Mouse (Mus musculus): ENCODE data around the gene Angpt4. TPM values are rescaled to one million over a fixed set of nuclear protein-coding genes. Genes with fewer than 3 reads are reported as not detected.

Angpt4 gene
- polyA plus RNA-seq, 1 experiment from 2014 or later: 0.06 TPM

DNA sequence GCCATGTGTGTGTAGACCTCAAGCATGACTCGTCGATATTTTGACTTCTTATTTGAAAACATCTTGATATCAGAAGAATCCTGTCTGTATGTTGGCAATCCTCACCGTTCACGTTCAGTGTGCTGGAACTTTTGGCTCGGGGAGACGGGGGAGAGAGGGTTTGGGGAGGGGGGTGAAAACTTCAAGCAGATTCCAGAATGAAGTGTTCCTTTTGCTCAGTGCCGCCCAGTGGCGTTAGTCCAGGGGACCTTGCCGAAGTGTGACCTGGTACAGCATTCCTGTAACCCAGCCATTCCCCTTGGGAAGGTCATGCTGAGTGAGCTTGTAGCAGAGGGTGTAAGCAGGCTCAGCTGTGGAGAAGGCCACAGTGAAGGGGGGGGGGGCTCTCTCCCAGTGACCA, 8.1 kb downstream of the Angpt4 start:
- no peak for DNase-seq (ENCODE audit: low spot score)

DNA sequence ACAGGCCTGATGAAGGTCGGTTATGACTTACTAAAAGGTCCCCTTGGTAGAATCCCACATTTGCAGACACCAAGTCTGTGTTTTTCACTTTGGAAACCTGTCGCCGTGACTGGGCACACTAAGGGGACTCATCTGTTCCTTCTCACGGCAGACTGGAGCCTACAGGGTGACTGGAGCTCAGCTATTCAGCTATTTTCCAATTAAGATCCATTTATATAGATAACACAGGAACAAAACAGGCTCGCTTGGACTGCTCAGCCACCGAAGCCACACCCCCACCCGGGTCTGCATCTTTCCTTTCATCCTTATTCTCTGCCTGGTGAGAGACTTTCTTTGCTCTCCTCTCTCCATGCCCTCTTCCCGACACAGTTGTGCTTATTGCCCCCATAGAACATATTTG, 10.1 kb downstream of the Angpt4 start:
- no peak for DNase-seq (ENCODE audit: low spot score)
- Histone ChIP-seq H3K4me1 (peaks cover 35% of the 10 kb centered on the region), H3K36me3 (no peaks in the 10 kb centered on the region), H3K27me3 (ENCODE audit: low read depth, poor library complexity, severe bottlenecking) (no peaks in the 10 kb centered on the region), H3K4me3 (no peak overlapping the region), H3K27ac (replicated peaks) (no peak overlapping the region), H3K9me3 (replicated peaks) (no peaks in the 10 kb centered on the region)
- WGBS: 72% methylated on average over 8 of the region's 8 CpGs

More for the DNA sequence above, 8.1 kb downstream of the Angpt4 start:
- WGBS: 75% methylated on average over 9 of the region's 9 CpGs
- Histone ChIP-seq H3K4me1 (peaks cover 35% of the 10 kb centered on the region), H3K27ac (replicated peaks) (no peak overlapping the region), H3K36me3 (no peaks in the 10 kb centered on the region), H3K27me3 (ENCODE audit: low read depth, poor library complexity, severe bottlenecking) (no peaks in the 10 kb centered on the region), H3K9me3 (replicated peaks) (no peaks in the 10 kb centered on the region), H3K4me3 (no peak overlapping the region)

DNA sequence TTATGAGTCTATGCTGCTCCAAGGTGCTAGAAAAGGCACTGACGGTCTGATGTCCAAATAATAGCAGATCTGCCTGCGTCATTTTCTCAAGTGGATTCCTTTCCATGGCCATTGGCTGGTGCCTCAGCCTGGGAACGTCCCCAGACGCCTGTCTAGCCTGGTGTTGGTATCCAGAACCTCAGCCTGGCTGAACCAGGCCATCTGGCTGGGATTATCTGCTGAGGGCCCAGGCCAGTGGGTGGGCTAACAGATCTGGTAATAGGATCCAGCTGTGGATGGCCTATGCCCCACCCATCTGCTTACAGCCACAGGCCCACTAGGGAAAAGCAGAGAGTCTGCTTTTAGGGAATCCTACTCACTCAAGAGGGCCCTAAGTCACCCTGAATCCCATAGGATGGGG, 10.6 kb downstream of the Angpt4 start:
- Histone ChIP-seq H3K27ac (replicated peaks) (0 out of 2 replicates have a peak overlapping the region, but pooled peaks have one; percentile 33), H3K36me3 (no peaks in the 10 kb centered on the region), H3K4me1 (peaks cover 31% of the 10 kb centered on the region), H3K4me3 (no peak overlapping the region), H3K9me3 (replicated peaks) (no peaks in the 10 kb centered on the region), H3K27me3 (ENCODE audit: low read depth, poor library complexity, severe bottlenecking) (no peaks in the 10 kb centered on the region)
- WGBS: 60% methylated on average over 4 of the region's 4 CpGs
- DNase-seq (ENCODE audit: low spot score): peak; percentile 28

DNA sequence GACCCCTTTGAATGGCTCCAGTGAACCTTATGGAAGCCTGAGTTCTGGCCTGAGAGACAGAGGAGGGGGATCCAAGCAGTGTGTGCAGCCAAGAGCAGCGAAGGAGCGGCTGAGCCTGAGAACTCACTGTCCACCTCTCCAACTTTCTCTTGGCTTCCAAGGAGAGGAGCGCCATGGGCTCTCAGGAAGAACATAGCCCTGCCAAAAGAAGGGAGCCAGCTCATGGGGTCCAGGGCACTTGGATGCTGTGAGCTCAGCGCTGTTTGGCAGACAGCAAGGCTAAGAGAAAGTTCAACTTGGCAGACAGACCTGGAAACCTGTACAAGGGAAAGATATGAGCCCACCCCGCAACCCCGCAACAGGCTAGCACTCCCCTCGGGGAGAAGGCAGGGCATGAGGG, 13.3 kb downstream of the Angpt4 start:
- H3K27me3 ChIP-seq (ENCODE audit: low read depth, poor library complexity, severe bottlenecking): no peaks in the 10 kb centered on the region
- no peaks in the 10 kb centered on the region for H3K36me3 ChIP-seq
- peaks cover 31% of the 10 kb centered on the region for H3K4me1 ChIP-seq
- H3K9me3 ChIP-seq (replicated peaks): no peaks in the 10 kb centered on the region
- DNase-seq (ENCODE audit: low spot score): no peak
- H3K27ac ChIP-seq (replicated peaks): no peak overlapping the region
- WGBS: 80% methylated on average over 7 of the region's 7 CpGs
- H3K4me3 ChIP-seq: no peak overlapping the region

DNA sequence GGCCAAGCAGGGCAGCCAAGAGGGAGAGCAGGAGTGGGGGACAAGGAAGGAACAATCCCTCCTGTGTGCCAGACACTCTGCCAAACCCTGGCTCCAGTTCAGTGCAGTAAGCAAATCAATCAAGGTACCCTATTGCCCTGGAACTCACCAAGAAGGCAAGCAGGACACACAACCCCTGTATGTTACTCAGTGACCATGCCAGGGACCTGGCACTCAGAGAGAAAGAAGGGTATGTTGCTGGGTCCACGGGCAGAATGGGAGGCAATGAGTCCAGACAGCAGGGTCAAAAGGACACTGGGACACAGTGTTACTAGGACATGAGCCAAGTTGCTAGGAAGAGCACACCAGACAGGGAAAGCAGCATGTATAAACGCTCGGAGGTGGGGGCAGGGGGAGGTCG, 14.7 kb downstream of the Angpt4 start:
- no peaks in the 10 kb centered on the region for H3K9me3 ChIP-seq (replicated peaks)
- 78% methylated on average over 4 of the region's 4 CpGs for WGBS
- H3K27ac ChIP-seq (replicated peaks): no peak overlapping the region
- H3K4me3 ChIP-seq: no peak overlapping the region
- no peak for DNase-seq (ENCODE audit: low spot score)
- H3K36me3 ChIP-seq: no peaks in the 10 kb centered on the region
- H3K27me3 ChIP-seq (ENCODE audit: low read depth, poor library complexity, severe bottlenecking): no peaks in the 10 kb centered on the region
- H3K4me1 ChIP-seq: peaks cover 22% of the 10 kb centered on the region

DNA sequence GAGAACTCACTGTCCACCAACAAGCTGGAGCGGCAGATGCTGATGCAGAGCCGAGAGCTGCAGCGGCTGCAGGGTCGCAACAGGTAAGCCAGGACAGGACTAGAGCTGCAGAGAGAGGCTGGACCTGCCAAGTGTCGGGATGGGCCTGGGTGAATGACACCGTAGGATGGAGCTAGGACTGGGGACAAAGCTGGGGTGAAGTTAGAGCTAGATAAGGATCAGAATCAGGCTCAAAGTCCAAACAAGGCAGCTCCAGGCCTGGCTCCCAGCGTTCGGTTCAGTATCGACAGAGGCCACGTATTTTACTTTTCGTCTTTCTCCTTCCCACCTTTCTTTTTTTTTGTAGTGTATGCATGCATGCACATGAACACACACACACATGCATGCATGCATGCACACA, 16.1 kb downstream of the Angpt4 start:
- H3K9me3 ChIP-seq (replicated peaks): no peaks in the 10 kb centered on the region
- no peaks in the 10 kb centered on the region for H3K27me3 ChIP-seq (ENCODE audit: low read depth, poor library complexity, severe bottlenecking)
- no peak overlapping the region for H3K27ac ChIP-seq (replicated peaks)
- no peak for DNase-seq (ENCODE audit: low spot score)
- H3K4me1 ChIP-seq: peaks cover 9% of the 10 kb centered on the region
- H3K4me3 ChIP-seq: no peak overlapping the region
- WGBS: 91% methylated on average over 11 of the region's 11 CpGs
- no peaks in the 10 kb centered on the region for H3K36me3 ChIP-seq

DNA sequence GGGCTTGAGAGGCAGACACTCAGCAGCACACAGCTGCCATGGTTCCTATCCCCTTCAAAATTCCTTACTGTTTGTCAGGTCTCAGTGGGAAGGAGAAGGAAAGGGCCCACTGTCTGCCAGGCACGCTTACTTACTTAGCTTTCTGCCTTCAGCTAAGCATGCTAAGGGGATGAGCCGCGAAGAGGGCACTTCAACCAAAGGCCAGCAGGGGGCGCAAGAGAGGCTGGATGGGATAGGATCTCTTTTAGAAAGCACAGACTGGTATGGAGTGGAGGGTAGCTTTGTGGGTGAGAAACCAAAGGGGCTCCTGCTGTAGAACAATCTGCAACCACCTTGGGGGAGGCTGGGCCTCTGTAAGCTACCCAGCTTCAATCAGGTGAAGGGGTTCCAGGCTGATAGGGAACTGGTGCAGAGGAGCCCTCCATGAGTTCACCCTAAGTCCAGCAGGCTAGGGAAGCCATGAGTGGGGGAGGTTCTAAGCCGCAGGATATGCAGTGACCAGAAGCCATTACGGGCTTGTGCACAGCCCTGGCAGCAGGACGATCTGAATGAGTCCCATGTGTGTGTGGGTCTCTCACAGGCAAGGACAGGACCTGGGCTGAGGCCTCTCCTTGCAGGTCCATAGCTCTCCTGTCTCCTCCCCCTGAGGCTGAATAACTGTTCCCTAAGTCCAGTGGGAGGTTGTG, 19.5 kb downstream of the Angpt4 start:
- Histone ChIP-seq H3K36me3 (no peaks in the 10 kb centered on the region), H3K27me3 (ENCODE audit: low read depth, poor library complexity, severe bottlenecking) (no peaks in the 10 kb centered on the region), H3K27ac (replicated peaks) (peak overlapping the region; percentile 57), H3K4me1 (no peaks in the 10 kb centered on the region), H3K4me3 (no peak overlapping the region), H3K9me3 (replicated peaks) (no peaks in the 10 kb centered on the region)
- WGBS: 31% methylated on average over 7 of the region's 7 CpGs
- DNase-seq (ENCODE audit: low spot score): peak; percentile 87

DNA sequence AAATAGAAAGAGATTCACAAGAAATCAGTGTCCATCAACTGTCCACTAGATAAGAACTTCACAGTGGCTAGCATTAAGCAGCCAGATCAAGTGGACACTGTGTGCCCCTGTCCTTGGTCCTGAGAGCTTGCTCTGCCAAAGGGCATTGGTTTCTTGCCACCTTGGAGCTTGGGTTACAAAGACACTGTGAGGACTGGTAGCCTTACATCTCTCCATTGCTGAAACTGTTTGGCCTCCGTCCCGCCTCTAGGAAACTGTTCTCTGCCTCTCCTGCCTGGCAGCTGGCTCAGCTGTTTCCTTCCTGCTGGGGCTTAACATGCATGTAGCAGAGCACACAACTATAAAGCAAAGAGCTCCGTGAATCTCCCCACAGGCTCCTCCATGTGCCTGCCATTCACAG, 26.9 kb downstream of the Angpt4 start:
- H3K36me3 ChIP-seq: no peaks in the 10 kb centered on the region
- H3K9me3 ChIP-seq (replicated peaks): no peaks in the 10 kb centered on the region
- 74% methylated on average over 3 of the region's 3 CpGs for WGBS
- no peak overlapping the region for H3K4me3 ChIP-seq
- no peaks in the 10 kb centered on the region for H3K27me3 ChIP-seq (ENCODE audit: low read depth, poor library complexity, severe bottlenecking)
- H3K4me1 ChIP-seq: peaks cover 7% of the 10 kb centered on the region; the same call in 1 of the 2 replicates
- no peak for DNase-seq (ENCODE audit: low spot score)
- no peak overlapping the region for H3K27ac ChIP-seq (replicated peaks)

DNA sequence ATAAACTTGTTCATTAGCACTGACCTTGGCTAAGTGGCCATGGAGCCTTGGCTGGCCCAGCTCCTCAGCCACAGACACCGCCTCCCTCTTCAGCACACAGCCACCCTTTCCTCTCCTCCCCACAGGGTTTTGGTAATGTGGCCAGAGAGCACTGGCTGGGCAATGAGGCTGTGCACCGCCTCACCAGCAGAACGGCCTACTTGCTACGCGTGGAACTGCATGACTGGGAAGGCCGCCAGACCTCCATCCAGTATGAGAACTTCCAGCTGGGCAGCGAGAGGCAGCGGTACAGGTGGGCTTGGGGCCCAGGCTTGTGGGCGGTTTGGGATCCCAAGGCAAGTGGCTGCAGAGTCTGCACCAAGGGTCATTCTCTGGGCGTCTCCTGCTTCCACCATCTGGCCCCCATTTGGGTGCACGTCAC, 27.8 kb downstream of the Angpt4 start:
- no peak for DNase-seq (ENCODE audit: low spot score)
- Histone ChIP-seq H3K9me3 (replicated peaks) (no peaks in the 10 kb centered on the region), H3K4me3 (no peak overlapping the region), H3K27ac (replicated peaks) (peak overlapping the region; percentile 42; the same call in 1 of the 2 replicates), H3K27me3 (ENCODE audit: low read depth, poor library complexity, severe bottlenecking) (no peaks in the 10 kb centered on the region), H3K4me1 (peaks cover 7% of the 10 kb centered on the region; the same call in 1 of the 2 replicates), H3K36me3 (no peaks in the 10 kb centered on the region)
- WGBS: 83% methylated on average over 11 of the region's 11 CpGs

DNA sequence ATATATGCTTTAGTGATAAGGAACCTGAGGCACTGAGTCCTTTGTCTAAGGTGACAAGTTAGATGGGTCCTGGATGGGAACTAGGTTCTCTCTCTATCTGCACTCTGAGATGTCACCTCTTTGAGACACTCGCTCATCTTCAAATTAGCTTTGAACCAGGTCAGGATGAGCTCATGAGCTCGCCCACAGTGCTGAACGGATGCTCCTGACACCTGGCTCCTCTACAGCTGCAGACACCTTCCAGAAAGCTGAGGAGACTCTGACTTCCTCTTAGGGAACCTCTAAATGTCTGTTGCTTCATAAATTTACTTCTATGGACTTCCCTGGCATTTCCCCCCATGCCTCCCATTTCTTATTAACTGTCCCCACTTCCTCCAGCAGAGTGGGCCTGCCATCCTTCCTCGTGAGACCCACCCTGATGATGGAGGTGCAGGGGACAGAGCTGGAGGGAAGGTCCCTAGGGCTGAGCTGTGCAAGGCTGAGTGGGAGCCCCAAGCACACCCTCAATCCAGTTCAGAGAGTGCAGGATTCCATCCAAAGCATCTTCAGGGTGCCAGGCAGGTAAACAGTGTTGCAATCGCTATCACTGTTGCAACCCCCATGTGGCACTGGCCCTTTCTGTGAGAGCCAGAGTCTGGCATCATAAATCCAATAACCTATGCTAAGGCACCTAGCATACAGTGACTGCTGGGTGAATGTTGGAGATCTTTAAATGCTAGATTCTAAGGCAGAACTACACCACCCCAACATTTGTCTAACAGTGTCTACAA, 28.8 kb downstream of the Angpt4 start:
- Histone ChIP-seq H3K27ac (replicated peaks) (no peak overlapping the region), H3K9me3 (replicated peaks) (no peaks in the 10 kb centered on the region), H3K27me3 (ENCODE audit: low read depth, poor library complexity, severe bottlenecking) (no peaks in the 10 kb centered on the region), H3K4me1 (peaks cover 7% of the 10 kb centered on the region; the same call in 1 of the 2 replicates), H3K4me3 (no peak overlapping the region), H3K36me3 (no peaks in the 10 kb centered on the region)
- no peak for DNase-seq (ENCODE audit: low spot score)
- 87% methylated on average over 5 of the region's 5 CpGs for WGBS

DNA sequence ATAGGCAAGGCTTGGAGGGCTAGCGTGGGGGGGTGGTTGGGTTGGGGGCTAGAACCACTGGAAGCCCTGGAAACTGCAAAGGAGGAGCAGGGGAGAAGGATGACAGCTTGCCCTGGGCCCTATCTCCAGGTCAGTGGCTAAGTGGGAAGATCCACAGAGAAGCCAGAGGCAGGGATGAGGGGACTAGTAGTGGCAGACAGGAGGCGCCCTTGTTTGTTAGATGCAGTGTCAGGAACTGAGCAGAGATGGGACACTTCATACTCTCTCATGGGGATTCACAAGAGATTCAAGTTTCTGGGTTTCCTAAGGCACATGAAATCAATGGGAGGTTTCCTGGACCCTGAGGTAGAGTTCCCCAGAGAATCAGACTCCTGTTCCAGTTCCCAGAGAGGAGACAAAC, 30.3 kb downstream of the Angpt4 start:
- WGBS: 28% methylated on average over 2 of the region's 2 CpGs
- Histone ChIP-seq H3K4me1 (peaks cover 7% of the 10 kb centered on the region; the same call in 1 of the 2 replicates), H3K9me3 (replicated peaks) (no peaks in the 10 kb centered on the region), H3K4me3 (no peak overlapping the region), H3K27ac (replicated peaks) (no peak overlapping the region), H3K27me3 (ENCODE audit: low read depth, poor library complexity, severe bottlenecking) (no peaks in the 10 kb centered on the region), H3K36me3 (no peaks in the 10 kb centered on the region)
- no peak for DNase-seq (ENCODE audit: low spot score)

DNA sequence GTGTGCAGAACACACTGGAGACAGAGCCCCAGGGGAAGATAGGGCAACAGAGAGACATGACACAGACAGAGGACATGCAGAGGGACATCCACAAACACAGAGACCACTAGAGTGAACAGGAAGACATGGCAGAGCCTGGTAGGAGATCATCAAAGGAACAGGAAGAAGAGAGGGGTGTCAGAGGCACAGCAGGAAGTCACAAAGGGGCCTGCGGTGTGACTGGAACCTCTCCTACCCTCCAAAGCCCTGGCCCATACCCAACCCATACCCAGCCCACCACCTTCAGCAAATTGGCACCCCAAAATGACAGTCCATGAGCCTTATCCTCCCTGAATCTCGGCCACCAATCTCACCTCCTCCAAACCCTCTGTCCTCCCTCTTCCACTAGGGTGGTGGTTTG, 33.1 kb downstream of the Angpt4 start:
- Histone ChIP-seq H3K9me3 (replicated peaks) (no peaks in the 10 kb centered on the region), H3K27ac (replicated peaks) (no peak overlapping the region), H3K36me3 (no peaks in the 10 kb centered on the region), H3K4me1 (0 out of 2 replicates have a peak, but pooled peaks cover under 1% of the 10 kb centered on the region), H3K27me3 (ENCODE audit: low read depth, poor library complexity, severe bottlenecking) (no peaks in the 10 kb centered on the region), H3K4me3 (no peak overlapping the region)
- DNase-seq (ENCODE audit: low spot score): no peak
- WGBS: 92% methylated on average over 2 of the region's 2 CpGs

DNA sequence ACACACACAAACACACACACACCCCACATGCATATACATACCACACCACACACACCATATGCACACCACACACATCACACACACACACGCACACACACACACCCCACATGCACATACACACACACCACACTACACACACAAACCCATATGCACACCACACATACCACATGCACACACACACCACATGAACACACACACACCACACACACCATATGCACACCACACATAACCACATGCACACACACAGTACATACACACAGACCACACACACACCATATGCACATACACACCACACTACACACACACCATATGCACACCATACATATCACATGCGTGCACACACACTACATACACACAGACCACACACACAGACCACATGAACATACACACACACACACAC, 36.6 kb downstream of the Angpt4 start:
- H3K36me3 ChIP-seq: no peaks in the 10 kb centered on the region
- 84% methylated on average over 2 of the region's 2 CpGs for WGBS

More for the DNA sequence above, 36.6 kb downstream of the Angpt4 start:
- H3K9me3 ChIP-seq (replicated peaks): no peaks in the 10 kb centered on the region
- no peak overlapping the region for H3K4me3 ChIP-seq
- H3K4me1 ChIP-seq: 0 out of 2 replicates have a peak, but pooled peaks cover 3% of the 10 kb centered on the region
- no peaks in the 10 kb centered on the region for H3K27me3 ChIP-seq (ENCODE audit: low read depth, poor library complexity, severe bottlenecking)
- no peak overlapping the region for H3K27ac ChIP-seq (replicated peaks)
- DNase-seq (ENCODE audit: low spot score): no peak
